Mouse (Mus musculus): ENCODE results near the gene Plcxd3. TPM values are rescaled to one million over a fixed set of nuclear protein-coding genes. Genes with fewer than 3 reads are reported as not detected.
A peak's percentile ranks its signal among the peaks of the same experiment; 100 is the strongest.

Gene Plcxd3
- 1.7 and 2.0 TPM in 2 replicates for polyA plus RNA-seq (2015; fragmentation: Nextera tagmentation; extraction: Ambion mirVana)

DNA sequence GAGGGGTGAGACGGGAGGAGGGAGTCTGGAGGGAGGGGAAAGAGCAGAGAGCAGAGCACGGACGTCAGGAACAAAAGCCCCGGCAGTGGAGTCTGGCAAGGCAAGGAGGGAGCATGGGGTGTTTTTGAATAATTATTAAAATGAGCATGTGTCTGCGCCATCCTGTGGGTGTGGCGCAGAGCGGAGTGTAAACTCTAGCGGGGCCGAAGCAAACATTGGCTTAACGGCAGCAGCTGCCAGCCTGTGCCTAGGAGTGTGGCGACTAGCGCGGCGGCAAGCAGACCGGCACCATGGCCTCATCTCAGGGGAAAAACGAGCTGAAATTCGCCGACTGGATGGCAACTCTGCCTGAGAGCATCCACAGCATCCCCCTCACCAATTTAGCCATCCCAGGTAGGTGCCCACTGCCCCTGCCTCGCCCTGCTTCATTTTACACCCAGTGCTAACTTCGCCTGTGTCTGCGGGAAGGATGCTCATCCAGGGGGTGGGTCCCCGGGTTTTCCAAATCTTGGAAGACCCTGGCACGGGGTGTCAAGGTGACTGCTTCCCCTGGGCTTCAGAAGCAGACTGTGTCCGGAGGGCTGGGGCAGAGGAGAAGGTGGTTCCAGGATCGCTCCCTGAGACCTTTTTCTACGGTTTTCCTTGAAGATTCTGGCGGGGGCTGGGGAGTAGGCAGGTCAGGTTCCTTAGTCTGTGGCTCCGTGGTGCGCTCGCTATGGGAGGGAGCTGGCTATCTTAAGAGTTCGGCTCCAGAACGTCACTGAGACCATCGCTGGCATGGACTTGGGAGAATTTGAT, at the start of gene Plcxd3:
Gene Plcxd3 (plus strand): TSS at position 69 of the 798 bp plus-strand sequence.
- peak; percentile 54 for ATAC-seq (replicated peaks; ENCODE audit: low FRiP score, low read depth)
- no peaks in the 10 kb centered on the region; the same call in 1 of the 2 replicates for H3K4me1 ChIP-seq (replicated peaks; ENCODE audit: insufficient read depth, low read length)
- TF ChIP-seq CTCF (IDR thresholded peaks at IDR 0.05; ENCODE audit: low read depth), result no peak
- H3K4me2 ChIP-seq (ENCODE audit: low read length), result peak within 1 kb of the TSS; percentile 64
- no peaks in the 10 kb centered on the region for H3K9me3 ChIP-seq (replicated peaks; ENCODE audit: low read length)
- H3K36me3 ChIP-seq (ENCODE audit: insufficient read depth, low read length), result no peaks in the 10 kb centered on the region
- peak within 1 kb of the TSS; percentile 34 for H3K4me3 ChIP-seq (replicated peaks; ENCODE audit: low read depth, low read length)
- 0 out of 2 replicates have a peak within 1 kb of the TSS, but pooled peaks have one; percentile 18 for H3K9ac ChIP-seq (ENCODE audit: low read depth, low read length)
- DNase-seq (ENCODE audit: low spot score), result peak; percentile 19
- no peaks in the 10 kb centered on the region for H3K27me3 ChIP-seq (ENCODE audit: insufficient read depth, low read length)
- 1% methylated on average over 33 of the region's 33 CpGs for WGBS
- no peak within 1 kb of the TSS for H3K27ac ChIP-seq

GRCm38 (mm10) chr15:4331867-4332266, 43.4 kb upstream of the Plcxd3 start:
- Histone ChIP-seq H3K4me1 (replicated peaks; ENCODE audit: insufficient read depth, low read length) (no peaks in the 10 kb centered on the region), H3K4me3 (replicated peaks; ENCODE audit: low read depth, low read length) (no peak overlapping the region), H3K27ac (no peak overlapping the region), H3K4me2 (ENCODE audit: low read length) (no peak overlapping the region), H3K27me3 (ENCODE audit: insufficient read depth, low read length) (no peaks in the 10 kb centered on the region), H3K9me3 (replicated peaks; ENCODE audit: low read length) (no peaks in the 10 kb centered on the region), H3K36me3 (ENCODE audit: insufficient read depth, low read length) (no peaks in the 10 kb centered on the region), H3K9ac (ENCODE audit: low read depth, low read length) (no peak overlapping the region)
- DNase-seq (ENCODE audit: low spot score) (no peak), ATAC-seq (replicated peaks; ENCODE audit: low FRiP score, low read depth) (no peak)
- 81% methylated on average over 4 of the region's 4 CpGs for WGBS
- TF ChIP-seq CTCF (IDR thresholded peaks at IDR 0.05; ENCODE audit: low read depth), result no peak

GRCm38 (mm10) chr15:4341620-4342019, 33.7 kb upstream of the Plcxd3 start:
- H3K36me3 ChIP-seq (ENCODE audit: insufficient read depth, low read length), result no peaks in the 10 kb centered on the region
- 12% methylated on average over 4 of the region's 4 CpGs for WGBS
- no peak overlapping the region for H3K27ac ChIP-seq
- no peak overlapping the region for H3K9ac ChIP-seq (ENCODE audit: low read depth, low read length)
- no peaks in the 10 kb centered on the region for H3K27me3 ChIP-seq (ENCODE audit: insufficient read depth, low read length)
- no peaks in the 10 kb centered on the region for H3K4me1 ChIP-seq (replicated peaks; ENCODE audit: insufficient read depth, low read length)
- no peak for DNase-seq (ENCODE audit: low spot score)
- no peak for TF ChIP-seq CTCF (IDR thresholded peaks at IDR 0.05; ENCODE audit: low read depth)
- H3K4me2 ChIP-seq (ENCODE audit: low read length), result no peak overlapping the region
- H3K4me3 ChIP-seq (replicated peaks; ENCODE audit: low read depth, low read length), result no peak overlapping the region
- H3K9me3 ChIP-seq (replicated peaks; ENCODE audit: low read length), result no peaks in the 10 kb centered on the region
- no peak for ATAC-seq (replicated peaks; ENCODE audit: low FRiP score, low read depth)

- WGBS, result 30% methylated on average over 7 of the region's 7 CpGs
- Histone ChIP-seq H3K4me1 (replicated peaks; ENCODE audit: insufficient read depth, low read length) (no peaks in the 10 kb centered on the region), H3K27ac (no peak overlapping the region), H3K9me3 (replicated peaks; ENCODE audit: low read length) (no peaks in the 10 kb centered on the region), H3K4me3 (replicated peaks; ENCODE audit: low read depth, low read length) (no peak overlapping the region), H3K9ac (ENCODE audit: low read depth, low read length) (no peak overlapping the region), H3K4me2 (ENCODE audit: low read length) (no peak overlapping the region), H3K36me3 (ENCODE audit: insufficient read depth, low read length) (no peaks in the 10 kb centered on the region), H3K27me3 (ENCODE audit: insufficient read depth, low read length) (no peaks in the 10 kb centered on the region)
- TF ChIP-seq CTCF (IDR thresholded peaks at IDR 0.05; ENCODE audit: low read depth), result no peak
- no peak for DNase-seq (ENCODE audit: low spot score)
- no peak for ATAC-seq (replicated peaks; ENCODE audit: low FRiP score, low read depth)
Observed at GRCm38 (mm10) chr15:4348816-4349553, 26.3 kb upstream of the Plcxd3 start.

GRCm38 (mm10) chr15:4356397-4356796, 18.9 kb upstream of the Plcxd3 start:
- ATAC-seq (replicated peaks; ENCODE audit: low FRiP score, low read depth) (no peak), DNase-seq (ENCODE audit: low spot score) (no peak)
- Histone ChIP-seq H3K9me3 (replicated peaks; ENCODE audit: low read length) (no peaks in the 10 kb centered on the region), H3K4me3 (replicated peaks; ENCODE audit: low read depth, low read length) (no peak overlapping the region), H3K27me3 (ENCODE audit: insufficient read depth, low read length) (no peaks in the 10 kb centered on the region), H3K9ac (ENCODE audit: low read depth, low read length) (no peak overlapping the region), H3K4me2 (ENCODE audit: low read length) (no peak overlapping the region), H3K4me1 (replicated peaks; ENCODE audit: insufficient read depth, low read length) (no peaks in the 10 kb centered on the region), H3K36me3 (ENCODE audit: insufficient read depth, low read length) (no peaks in the 10 kb centered on the region), H3K27ac (no peak overlapping the region)
- no peak for TF ChIP-seq CTCF (IDR thresholded peaks at IDR 0.05; ENCODE audit: low read depth)
- WGBS, result 63% methylated on average over 11 of the region's 11 CpGs

DNA sequence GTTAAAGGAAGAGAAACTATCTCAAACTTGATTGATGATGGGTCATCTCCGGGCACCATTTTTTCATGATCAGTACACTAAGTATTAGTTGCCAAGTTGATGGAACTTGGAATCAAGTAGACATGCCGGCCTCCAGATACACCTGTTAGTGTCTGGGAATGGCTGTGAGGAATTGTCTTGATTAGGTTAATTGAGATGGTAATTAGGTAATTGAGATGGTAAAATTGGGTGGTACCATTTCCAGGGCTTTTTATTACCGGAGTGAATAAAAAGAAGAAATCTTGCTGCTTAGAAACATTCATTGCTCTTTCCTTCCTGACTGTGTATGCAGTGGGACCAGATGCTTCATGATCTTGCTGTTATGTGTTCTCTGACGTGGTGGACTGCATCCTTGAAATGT, 17.6 kb upstream of the Plcxd3 start:
- H3K9me3 ChIP-seq (replicated peaks; ENCODE audit: low read length), result no peaks in the 10 kb centered on the region
- no peak overlapping the region for H3K4me2 ChIP-seq (ENCODE audit: low read length)
- no peaks in the 10 kb centered on the region for H3K36me3 ChIP-seq (ENCODE audit: insufficient read depth, low read length)
- no peaks in the 10 kb centered on the region for H3K4me1 ChIP-seq (replicated peaks; ENCODE audit: insufficient read depth, low read length)
- H3K27ac ChIP-seq, result no peak overlapping the region
- DNase-seq (ENCODE audit: low spot score) (no peak), ATAC-seq (replicated peaks; ENCODE audit: low FRiP score, low read depth) (no peak)
- TF ChIP-seq CTCF (IDR thresholded peaks at IDR 0.05; ENCODE audit: low read depth), result no peak
- 78% methylated on average over 4 of the region's 4 CpGs for WGBS
- H3K9ac ChIP-seq (ENCODE audit: low read depth, low read length), result no peak overlapping the region
- H3K4me3 ChIP-seq (replicated peaks; ENCODE audit: low read depth, low read length), result no peak overlapping the region
- no peaks in the 10 kb centered on the region for H3K27me3 ChIP-seq (ENCODE audit: insufficient read depth, low read length)

All from kidney, postnatal 0 days (tissue).